Mouse (Mus musculus) heart, embryonic 14.5 days (tissue): Measurements from ENCODE around the gene Ube2h. TPM values are rescaled to one million over a fixed set of nuclear protein-coding genes. Genes with fewer than 3 reads are reported as not detected.

ENCODE experiments used
- ATAC-seq: fragments of 200-750 bp; cut with Nextera tagmentation; 2 replicates; pipeline ENCODE4 v1.8.0; 2017; ENCODE audit warnings: low read depth, moderate TSS enrichment; ENCODE audit not compliant: insufficient number of reproducible peaks, insufficient read depth, low FRiP score
- H3K27ac ChIP-seq, 2 experiments: fragments of 200-500 bp in 1 of 2; fragments of 300-500 bp in 1 of 2; sonication (generic) in 1 of 2; replicated peaks in 1 of 2; 2 replicates each; pipeline ENCODE4 v1.5.1; 2012 to 2014; ENCODE audit warnings: low read depth in 2 of 2, low read length in 2 of 2, control low read depth in 1 of 2, mild to moderate bottlenecking in 1 of 2, mixed read lengths in 1 of 2; ENCODE audit not compliant: control insufficient read depth in 1 of 2, insufficient read depth in 1 of 2
- H3K27me3 ChIP-seq: fragments of 300-500 bp; sonication (generic); 2 replicates; pipeline ENCODE4 v1.6.1; 2014; ENCODE audit warnings: mild to moderate bottlenecking, low read length, control low read depth; ENCODE audit not compliant: control insufficient read depth, insufficient read depth
- H3K36me3 ChIP-seq: fragments of 300-500 bp; sonication (generic); 2 replicates; pipeline ENCODE4 v1.6.1; 2014; ENCODE audit warnings: mild to moderate bottlenecking, control low read depth, low read length, mixed read lengths; ENCODE audit not compliant: control insufficient read depth, insufficient read depth
- H3K4me1 ChIP-seq, 2 experiments: fragments of 200-500 bp in 1 of 2; fragments of 300-500 bp in 1 of 2; sonication (generic) in 1 of 2; 2 replicates each; pipeline ENCODE4 v1.6.1; 2012 to 2014; ENCODE audit warnings: low read length in 2 of 2, control low read depth in 1 of 2, mixed read lengths in 1 of 2; ENCODE audit not compliant: control insufficient read depth in 2 of 2, insufficient read depth in 2 of 2
- H3K4me2 ChIP-seq: fragments of 300-500 bp; sonication (generic); 2 replicates; pipeline ENCODE4 v1.6.1; 2014; ENCODE audit warnings: mild to moderate bottlenecking, low read length
- H3K4me3 ChIP-seq, 2 experiments: fragments of 200-500 bp in 1 of 2; fragments of 300-500 bp in 1 of 2; sonication (generic) in 1 of 2; 2 replicates each; pipeline ENCODE4 v1.5.1; 2012 to 2014; ENCODE audit warnings: low read length in 2 of 2, mild to moderate bottlenecking in 2 of 2, control low read depth in 1 of 2, low read depth in 1 of 2, moderate library complexity in 1 of 2; ENCODE audit not compliant: control insufficient read depth in 1 of 2, insufficient read depth in 1 of 2
- H3K9ac ChIP-seq: fragments of 300-500 bp; sonication (generic); 2 replicates; pipeline ENCODE4 v1.6.1; 2014; ENCODE audit warnings: mild to moderate bottlenecking, low read length
- H3K9me3 ChIP-seq: fragments of 300-500 bp; sonication (generic); 2 replicates; pipeline ENCODE4 v1.6.1; 2016; ENCODE audit warnings: low read length, control low read depth; ENCODE audit not compliant: control insufficient read depth
- WGBS: fragments of 180-500 bp; shearing (Covaris S2); extraction: QIAGEN DNeasy Blood & Tissue Kit; methylation state at CpG from one replicate; pipeline ENCODE4 v1.1.7; 2014; 5-methylcytosine and 5-hydroxymethylcytosine counted together
- polyA plus RNA-seq: library from polyadenylated mRNA; unstranded; fragments of >200 nt; fragmentation: Nextera tagmentation; extraction: Ambion mirVana; gene quantifications from 2 replicates; pipeline ENCODE4 v1.2.1, GENCODE M21; 2014

Ube2h gene
- polyA plus RNA-seq, 1 experiment from 2014 or later = 65.7 TPM

DNA sequence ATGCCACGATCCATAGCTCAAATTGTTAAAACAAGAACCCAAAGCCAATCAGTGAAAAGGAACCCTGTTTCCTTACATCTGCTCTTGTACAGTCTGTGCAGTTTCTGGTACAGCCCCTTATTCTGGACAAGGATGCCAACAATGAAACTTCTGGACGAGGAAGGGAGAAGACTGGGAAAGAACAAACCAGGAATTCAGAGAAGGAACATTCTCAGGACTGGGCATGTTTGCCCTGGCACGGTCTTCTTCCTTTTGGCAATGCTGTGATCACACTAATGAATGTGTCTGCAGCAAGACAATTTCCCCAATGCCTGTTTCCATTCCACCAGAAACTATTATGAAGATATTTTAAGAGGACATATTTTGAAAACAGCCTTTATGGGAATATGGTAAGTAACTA lies 55.6 kb downstream of the Ube2h start:
- WGBS = 71% methylated on average over 3 of the region's 3 CpGs
- no peak overlapping the region for H3K4me3 ChIP-seq
- ATAC-seq = no peak
- no peaks in the 10 kb centered on the region for H3K9me3 ChIP-seq
- H3K36me3 ChIP-seq = peaks cover 31% of the 10 kb centered on the region
- no peaks in the 10 kb centered on the region for H3K27me3 ChIP-seq
- H3K27ac ChIP-seq = peak overlapping the region in 1 of 2 experiments; percentile 45; a peak in 1 of 4 replicates
- peaks cover 0 to 42% of the 10 kb centered on the region in 2 experiments; a peak in 2 of 4 replicates for H3K4me1 ChIP-seq
- no peak overlapping the region for H3K4me2 ChIP-seq
- H3K9ac ChIP-seq = no peak overlapping the region

DNA sequence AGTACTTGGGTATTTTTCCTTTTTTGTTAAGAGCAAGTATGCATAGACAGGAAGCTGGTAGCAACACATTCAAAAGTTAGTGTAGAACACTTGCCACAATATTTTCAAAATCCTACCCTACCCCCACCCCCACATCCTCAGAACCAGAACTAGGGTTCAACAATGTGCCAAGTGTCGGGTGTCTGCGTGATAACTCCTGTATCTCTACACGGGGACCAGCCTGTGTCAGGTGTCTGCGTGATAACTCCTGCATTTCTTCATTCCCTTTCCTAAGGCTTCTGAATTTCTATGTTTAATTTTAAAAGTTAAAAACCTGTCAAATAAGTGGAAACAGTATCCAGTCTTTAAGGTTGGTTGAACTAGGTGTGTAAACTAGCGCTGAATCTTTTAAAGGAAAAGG lies 58.4 kb downstream of the Ube2h start:
- Histone ChIP-seq H3K27ac (no peak overlapping the region), H3K9me3 (no peaks in the 10 kb centered on the region), H3K9ac (no peak overlapping the region), H3K36me3 (peaks cover 23% of the 10 kb centered on the region), H3K4me1 (peaks cover 0 to 29% of the 10 kb centered on the region in 2 experiments; a peak in 3 of 4 replicates), H3K4me2 (no peak overlapping the region), H3K4me3 (no peak overlapping the region), H3K27me3 (no peaks in the 10 kb centered on the region)
- no peak for ATAC-seq
- 59% methylated on average over 5 of the region's 5 CpGs for WGBS

DNA sequence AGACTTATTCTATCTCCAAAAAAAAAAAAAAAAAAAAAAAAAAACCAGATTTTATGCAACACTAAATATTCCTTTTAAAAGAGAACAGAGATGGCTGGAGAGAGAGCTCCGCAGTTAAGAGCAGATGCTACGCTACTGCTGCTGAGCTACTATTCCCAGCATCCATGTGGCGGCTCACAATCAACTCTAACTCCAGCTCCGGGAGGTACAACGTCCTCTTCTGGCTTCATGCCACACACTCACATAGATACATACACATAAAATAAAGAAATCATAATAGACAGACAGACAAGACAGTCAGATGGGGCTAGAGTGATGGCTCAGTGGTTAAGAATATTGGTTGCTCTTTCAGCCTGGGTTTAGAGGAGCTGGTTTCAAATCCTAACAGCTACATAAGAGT lies 58.9 kb downstream of the Ube2h start:
- H3K36me3 ChIP-seq = peaks cover 28% of the 10 kb centered on the region
- H3K9ac ChIP-seq = no peak overlapping the region
- H3K9me3 ChIP-seq = no peaks in the 10 kb centered on the region
- peaks cover 0 to 32% of the 10 kb centered on the region in 2 experiments; a peak in 3 of 4 replicates for H3K4me1 ChIP-seq
- no peak overlapping the region for H3K4me3 ChIP-seq
- H3K4me2 ChIP-seq = no peak overlapping the region
- no peak overlapping the region for H3K27ac ChIP-seq
- WGBS = 76% methylated on average over 5 of the region's 5 CpGs
- ATAC-seq = no peak
- no peaks in the 10 kb centered on the region for H3K27me3 ChIP-seq

GRCm38 (mm10) chr6:30243347-30244007 lies 60.9 kb downstream of the Ube2h start:
- 61% methylated on average over 9 of the region's 9 CpGs for WGBS
- ATAC-seq = no peak
- no peaks in the 10 kb centered on the region for H3K9me3 ChIP-seq
- no peak overlapping the region for H3K4me3 ChIP-seq
- no peak overlapping the region for H3K4me2 ChIP-seq
- H3K9ac ChIP-seq = no peak overlapping the region
- H3K27ac ChIP-seq = peak overlapping the region; percentile 2 to 31; a peak in 1 of 4 replicates
- H3K4me1 ChIP-seq = peaks cover 0 to 30% of the 10 kb centered on the region in 2 experiments; a peak in 3 of 4 replicates
- no peaks in the 10 kb centered on the region for H3K27me3 ChIP-seq
- peaks cover 40% of the 10 kb centered on the region for H3K36me3 ChIP-seq

- Histone ChIP-seq H3K36me3 (peaks cover 38% of the 10 kb centered on the region), H3K9me3 (no peaks in the 10 kb centered on the region), H3K27ac (no peak overlapping the region), H3K4me3 (no peak overlapping the region), H3K4me1 (peaks cover 0 to 28% of the 10 kb centered on the region in 2 experiments; a peak in 3 of 4 replicates), H3K9ac (no peak overlapping the region), H3K27me3 (no peaks in the 10 kb centered on the region), H3K4me2 (no peak overlapping the region)
- ATAC-seq = no peak
- WGBS = 89% methylated on average over 4 of the region's 4 CpGs
Measured at GRCm38 (mm10) chr6:30242928-30243327, 61.4 kb downstream of the Ube2h start.

GRCm38 (mm10) chr6:30240105-30240504 lies 64.2 kb downstream of the Ube2h start:
- no peaks in the 10 kb centered on the region for H3K9me3 ChIP-seq
- no peak overlapping the region for H3K27ac ChIP-seq
- ATAC-seq = no peak
- peaks cover 0 to 22% of the 10 kb centered on the region in 2 experiments; a peak in 3 of 4 replicates for H3K4me1 ChIP-seq
- no peak overlapping the region for H3K4me2 ChIP-seq
- H3K9ac ChIP-seq = no peak overlapping the region
- no peaks in the 10 kb centered on the region for H3K27me3 ChIP-seq
- WGBS = 67% methylated on average over 7 of the region's 7 CpGs
- peaks cover 49% of the 10 kb centered on the region for H3K36me3 ChIP-seq
- no peak overlapping the region for H3K4me3 ChIP-seq

GRCm38 (mm10) chr6:30239207-30239606 lies 65.1 kb downstream of the Ube2h start:
- Histone ChIP-seq H3K27me3 (no peaks in the 10 kb centered on the region), H3K4me2 (no peak overlapping the region), H3K9ac (no peak overlapping the region), H3K4me1 (peaks cover 0 to 22% of the 10 kb centered on the region in 2 experiments; a peak in 3 of 4 replicates), H3K4me3 (no peak overlapping the region), H3K27ac (no peak overlapping the region), H3K9me3 (no peaks in the 10 kb centered on the region), H3K36me3 (peaks cover 47% of the 10 kb centered on the region)
- WGBS = 80% methylated on average over 6 of the region's 6 CpGs
- no peak for ATAC-seq

- Histone ChIP-seq H3K4me3 (no peak overlapping the region), H3K27ac (no peak overlapping the region), H3K27me3 (no peaks in the 10 kb centered on the region), H3K9ac (no peak overlapping the region), H3K4me2 (no peak overlapping the region), H3K36me3 (peaks cover 49% of the 10 kb centered on the region), H3K4me1 (peaks cover 0 to 16% of the 10 kb centered on the region in 2 experiments; a peak in 2 of 4 replicates), H3K9me3 (no peaks in the 10 kb centered on the region)
- 94% methylated on average over 2 of the region's 2 CpGs for WGBS
- no peak for ATAC-seq
Measured at GRCm38 (mm10) chr6:30238079-30238478, 66.3 kb downstream of the Ube2h start.
